Mouse (Mus musculus) embryonic facial prominence, embryonic 14.5 days (tissue): Measurements from ENCODE around the gene Trarg1. TPM values are rescaled to one million over a fixed set of nuclear protein-coding genes. Genes with fewer than 3 reads are reported as not detected.

Experiments
- ATAC-seq: fragments of 200-750 bp; cut with Nextera tagmentation; 2 replicates; pipeline ENCODE4 v1.8.0; 2017; ENCODE audit warnings: low read depth, moderate number of reproducible peaks, moderate TSS enrichment
- DNase-seq: peaks from one replicate; pipeline ENCODE4 v3.0.0-alpha.2; 2015; ENCODE audit warnings: low spot score
- H3K27ac ChIP-seq: fragments of 300-500 bp; sonication (generic); replicated peaks from 2 replicates; pipeline ENCODE4 v1.5.1; 2014; ENCODE audit warnings: low read depth, mild to moderate bottlenecking, low read length, moderate library complexity
- H3K27me3 ChIP-seq: fragments of 300-500 bp; sonication (generic); replicated peaks from 2 replicates; pipeline ENCODE4 v1.6.1; 2014; ENCODE audit warnings: low read length; ENCODE audit not compliant: control insufficient read depth, insufficient read depth
- H3K36me3 ChIP-seq: fragments of 300-500 bp; sonication (generic); 2 replicates; pipeline ENCODE4 v1.6.1; 2014; ENCODE audit warnings: low read length, mixed read lengths; ENCODE audit not compliant: control insufficient read depth, insufficient read depth
- H3K4me1 ChIP-seq: fragments of 300-500 bp; sonication (generic); 2 replicates; pipeline ENCODE4 v1.6.1; 2014; ENCODE audit warnings: antibody characterized with exemption, low read length; ENCODE audit not compliant: control insufficient read depth, insufficient read depth
- H3K4me2 ChIP-seq: fragments of 300-500 bp; sonication (generic); 2 replicates; pipeline ENCODE4 v1.6.1; 2014; ENCODE audit warnings: low read depth, mild to moderate bottlenecking, low read length, moderate library complexity, mixed read lengths
- H3K4me3 ChIP-seq: fragments of 300-500 bp; sonication (generic); 2 replicates; pipeline ENCODE4 v1.5.1; 2014; ENCODE audit warnings: low read depth, mild to moderate bottlenecking, low read length
- H3K9ac ChIP-seq: fragments of 300-500 bp; sonication (generic); 2 replicates; pipeline ENCODE4 v1.6.1; 2014; ENCODE audit warnings: low read depth, mild to moderate bottlenecking, low read length, moderate library complexity, mixed read lengths
- H3K9me3 ChIP-seq: fragments of 300-500 bp; sonication (generic); 2 replicates; pipeline ENCODE4 v1.6.1; 2016; ENCODE audit warnings: low read length; ENCODE audit not compliant: control insufficient read depth
- WGBS: fragments of 180-500 bp; shearing (Covaris S2); extraction: QIAGEN DNeasy Blood & Tissue Kit; methylation state at CpG from one replicate; pipeline ENCODE4 v1.1.7; 2014; 5-methylcytosine and 5-hydroxymethylcytosine counted together
- polyA plus RNA-seq: library from polyadenylated mRNA; unstranded; fragments of >200 nt; fragmentation: Nextera tagmentation; extraction: Ambion mirVana; gene quantifications from 2 replicates; pipeline ENCODE4 v1.2.1, GENCODE M21; 2014

The Trarg1 gene
- polyA plus RNA-seq, 1 experiment from 2014 or later: 3.9 TPM

DNA sequence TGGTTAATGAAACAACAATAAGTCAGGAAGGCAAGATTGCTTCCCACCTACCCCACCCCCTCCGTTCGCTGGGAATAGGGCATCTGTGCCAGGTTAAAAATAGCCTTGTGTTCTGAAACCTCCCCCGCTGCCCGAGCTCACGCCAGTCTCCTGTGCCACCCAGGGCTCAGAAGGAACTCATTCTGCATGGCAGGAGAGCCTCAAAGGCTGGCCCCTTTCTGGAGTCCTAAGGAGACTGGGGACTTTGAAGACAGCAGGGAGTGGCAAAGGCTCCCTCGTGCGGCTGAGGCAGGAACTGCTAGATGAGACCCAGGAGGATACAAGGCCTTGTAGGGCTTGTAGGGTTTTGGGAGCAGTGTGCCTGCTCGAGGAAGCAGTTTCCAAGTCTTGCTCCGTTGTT lies 32.1 kb upstream of the Trarg1 start:
- H3K9me3 ChIP-seq: no peaks in the 10 kb centered on the region
- DNase-seq (peak; percentile 68), ATAC-seq (peak; percentile 56)
- peaks cover 18% of the 10 kb centered on the region for H3K4me1 ChIP-seq
- no peaks in the 10 kb centered on the region for H3K27me3 ChIP-seq
- peak overlapping the region; percentile 1; the same call in 1 of the 2 replicates for H3K4me3 ChIP-seq
- no peak overlapping the region for H3K9ac ChIP-seq
- H3K4me2 ChIP-seq: peak overlapping the region; percentile 34
- H3K27ac ChIP-seq: no peak overlapping the region
- no peaks in the 10 kb centered on the region for H3K36me3 ChIP-seq
- WGBS: 13% methylated on average over 9 of the region's 9 CpGs

DNA sequence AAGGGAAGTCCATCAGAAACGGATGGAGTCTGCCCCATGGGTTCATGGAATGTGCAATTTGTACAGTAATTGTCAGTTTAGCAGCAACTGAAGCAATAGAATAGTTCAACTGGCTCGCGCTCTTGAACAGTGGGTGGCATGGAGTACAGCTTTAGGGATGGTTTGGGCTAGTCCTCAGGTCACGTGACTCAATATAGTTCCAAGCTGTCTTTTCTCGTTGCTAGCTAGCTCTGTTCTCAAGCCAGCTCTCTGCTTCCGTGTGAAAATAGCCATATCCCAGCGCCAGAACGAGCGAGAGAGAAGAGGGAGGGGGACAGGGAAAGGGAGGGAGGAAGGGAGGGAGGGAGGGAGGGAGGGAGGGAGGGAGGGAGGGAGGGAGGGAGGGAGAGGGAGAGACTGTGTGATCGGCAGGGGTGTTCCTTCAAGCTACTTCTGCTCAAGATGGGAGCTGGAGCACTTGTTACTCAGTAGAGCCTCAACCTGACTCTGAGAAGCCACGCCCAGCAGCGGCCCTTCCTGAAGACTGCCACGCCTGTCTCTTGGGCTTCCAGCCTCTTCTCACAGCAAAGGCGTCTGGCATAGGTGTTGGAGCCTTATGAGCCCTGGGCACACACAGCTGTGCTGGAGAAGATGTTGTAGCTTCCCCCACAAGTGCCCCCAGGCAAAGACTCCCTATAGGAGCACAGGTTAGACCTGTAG lies 28.6 kb upstream of the Trarg1 start:
- DNase-seq: no peak
- no peak overlapping the region for H3K4me2 ChIP-seq
- no peak for ATAC-seq
- H3K4me1 ChIP-seq: peaks cover 8% of the 10 kb centered on the region; the same call in 1 of the 2 replicates
- H3K9me3 ChIP-seq: no peaks in the 10 kb centered on the region
- 55% methylated on average over 10 of the region's 14 CpGs for WGBS
- no peak overlapping the region for H3K9ac ChIP-seq
- no peak overlapping the region for H3K4me3 ChIP-seq
- H3K27ac ChIP-seq: no peak overlapping the region
- H3K36me3 ChIP-seq: no peaks in the 10 kb centered on the region
- H3K27me3 ChIP-seq: no peaks in the 10 kb centered on the region

DNA sequence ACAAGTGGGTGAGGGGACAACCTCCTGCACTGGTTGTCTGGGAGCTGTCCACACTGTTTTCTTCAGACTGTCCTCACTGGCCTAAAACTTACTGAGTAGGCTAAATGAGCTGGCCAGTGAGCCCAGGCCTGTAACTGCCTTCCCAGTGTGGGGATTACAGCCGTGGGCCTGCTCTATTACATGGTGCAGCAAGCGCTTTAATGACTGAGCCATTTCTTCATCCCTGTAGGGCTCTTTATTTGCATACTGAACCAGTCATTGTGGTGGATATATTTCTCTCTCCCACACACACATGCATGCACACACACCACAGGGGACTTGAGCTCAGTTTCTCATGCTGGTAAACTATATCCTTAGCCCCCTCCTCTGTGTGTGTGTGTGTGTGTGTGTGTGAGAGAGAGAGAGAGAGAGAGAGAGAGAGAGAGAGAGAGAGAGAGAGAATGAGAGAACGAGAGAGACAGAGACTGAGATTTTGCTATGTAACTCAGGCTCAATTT lies 26.7 kb upstream of the Trarg1 start:
- Histone ChIP-seq H3K9me3 (no peaks in the 10 kb centered on the region), H3K4me3 (no peak overlapping the region), H3K4me2 (no peak overlapping the region), H3K27me3 (peaks cover 2% of the 10 kb centered on the region; the same call in 1 of the 2 replicates), H3K27ac (no peak overlapping the region), H3K9ac (no peak overlapping the region), H3K4me1 (no peaks in the 10 kb centered on the region), H3K36me3 (no peaks in the 10 kb centered on the region)
- no peak for ATAC-seq
- no peak for DNase-seq
- 67% methylated on average over 3 of the region's 3 CpGs for WGBS

DNA sequence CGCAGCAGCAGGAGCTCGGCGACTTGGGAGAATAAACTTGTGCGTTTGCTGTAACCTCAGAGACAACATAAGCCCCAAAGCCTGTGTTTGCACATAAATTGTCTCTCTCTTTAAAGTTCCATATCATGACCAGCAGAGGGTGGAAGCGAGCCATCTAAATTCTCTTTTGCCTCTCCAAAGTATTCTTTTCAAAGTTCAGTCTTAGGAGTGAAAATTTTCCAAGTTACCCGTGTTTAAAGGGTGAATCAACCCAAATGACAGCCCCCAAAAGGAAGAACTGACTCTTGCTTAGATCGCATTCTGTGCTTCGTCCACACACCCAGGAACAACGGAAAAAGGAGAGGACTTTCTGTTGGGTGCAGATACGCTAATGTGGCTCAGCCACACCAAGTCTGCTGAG lies 24.5 kb upstream of the Trarg1 start:
- 6% methylated on average over 10 of the region's 10 CpGs for WGBS
- Histone ChIP-seq H3K27me3 (peaks cover 2% of the 10 kb centered on the region; the same call in 1 of the 2 replicates), H3K27ac (no peak overlapping the region), H3K4me2 (peak overlapping the region; percentile 51), H3K4me1 (peaks cover 3% of the 10 kb centered on the region; the same call in 1 of the 2 replicates), H3K9ac (no peak overlapping the region; the same call in 1 of the 2 replicates), H3K9me3 (no peaks in the 10 kb centered on the region), H3K4me3 (peak overlapping the region; percentile 23), H3K36me3 (no peaks in the 10 kb centered on the region)
- ATAC-seq (no peak), DNase-seq (peak; percentile 78)

DNA sequence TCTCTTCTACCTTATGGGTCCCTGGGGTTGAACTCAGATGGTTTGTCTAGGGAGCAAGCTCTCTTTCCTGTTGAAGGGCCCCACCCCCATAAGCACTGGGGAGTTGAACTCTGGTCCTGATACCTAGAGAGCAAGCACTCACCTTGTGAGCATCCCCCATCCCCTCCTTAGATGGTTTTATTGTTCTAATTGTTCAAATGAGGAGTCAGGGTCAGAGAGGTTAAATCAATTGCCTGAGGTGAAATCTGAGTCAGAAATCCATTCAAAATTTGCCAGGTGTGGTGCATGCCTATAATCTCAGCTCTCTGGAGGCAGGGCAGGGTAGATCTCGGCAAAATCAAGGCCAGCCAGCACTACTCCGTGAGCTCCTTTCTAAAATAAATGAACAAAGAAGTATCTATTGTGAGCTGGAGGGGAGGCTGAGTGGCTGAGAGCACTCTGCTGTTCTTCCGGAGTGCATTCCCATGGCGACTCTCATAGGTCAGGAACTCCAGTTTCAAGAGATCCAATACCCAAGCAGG lies 22.1 kb upstream of the Trarg1 start:
- Histone ChIP-seq H3K9ac (no peak overlapping the region), H3K4me1 (peaks cover 3% of the 10 kb centered on the region; the same call in 1 of the 2 replicates), H3K4me2 (no peak overlapping the region), H3K4me3 (no peak overlapping the region), H3K27ac (no peak overlapping the region), H3K27me3 (peaks cover 2% of the 10 kb centered on the region; the same call in 1 of the 2 replicates), H3K9me3 (no peaks in the 10 kb centered on the region), H3K36me3 (no peaks in the 10 kb centered on the region)
- 23% methylated on average over 4 of the region's 4 CpGs for WGBS
- DNase-seq (no peak), ATAC-seq (no peak)

DNA sequence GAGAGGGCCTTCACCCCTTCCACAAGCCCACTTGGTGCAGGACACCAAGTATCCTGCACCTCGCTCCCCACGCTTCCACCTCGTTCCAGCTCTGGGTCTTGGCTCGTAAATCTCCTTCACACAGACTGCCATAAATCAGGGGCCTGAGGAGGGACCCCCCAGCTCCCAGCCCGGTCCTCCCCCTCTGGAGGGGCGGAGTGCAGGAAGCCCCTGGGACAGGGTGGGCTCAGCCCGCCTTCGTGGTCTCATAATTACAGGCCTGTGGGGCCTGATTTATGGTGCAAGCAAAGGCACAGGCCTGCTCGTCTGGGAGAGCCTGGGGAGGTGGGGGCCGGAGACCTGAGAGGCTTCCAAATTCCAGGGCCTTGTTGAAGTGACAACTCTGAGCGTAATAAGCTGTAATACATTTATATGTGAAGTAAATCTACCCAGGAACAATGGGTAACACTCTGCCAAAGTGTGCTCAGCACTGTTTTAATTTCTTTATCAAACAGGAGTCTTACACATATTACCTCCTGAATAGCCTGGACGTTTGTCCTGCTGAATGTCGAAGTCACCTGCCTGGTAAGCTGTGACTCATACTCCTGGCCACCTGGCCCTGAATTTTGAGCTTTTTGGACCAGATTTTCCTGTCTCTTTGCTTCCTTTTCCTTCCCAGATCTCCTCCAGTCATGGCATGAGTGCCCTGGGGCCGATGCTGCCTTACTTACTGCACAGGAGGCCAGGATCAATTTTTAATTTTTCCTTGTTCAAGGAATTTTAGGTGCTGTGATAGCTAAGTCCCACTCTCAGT lies 20.3 kb upstream of the Trarg1 start:
- no peak; the same call in 1 of the 2 replicates for ATAC-seq
- 61% methylated on average over 14 of the region's 14 CpGs for WGBS
- peak; percentile 17 for DNase-seq
- Histone ChIP-seq H3K9ac (no peak overlapping the region), H3K4me2 (no peak overlapping the region), H3K4me1 (peaks cover 3% of the 10 kb centered on the region; the same call in 1 of the 2 replicates), H3K27me3 (peaks cover 6% of the 10 kb centered on the region; the same call in 1 of the 2 replicates), H3K36me3 (no peaks in the 10 kb centered on the region), H3K9me3 (no peaks in the 10 kb centered on the region), H3K4me3 (no peak overlapping the region), H3K27ac (no peak overlapping the region)

DNA sequence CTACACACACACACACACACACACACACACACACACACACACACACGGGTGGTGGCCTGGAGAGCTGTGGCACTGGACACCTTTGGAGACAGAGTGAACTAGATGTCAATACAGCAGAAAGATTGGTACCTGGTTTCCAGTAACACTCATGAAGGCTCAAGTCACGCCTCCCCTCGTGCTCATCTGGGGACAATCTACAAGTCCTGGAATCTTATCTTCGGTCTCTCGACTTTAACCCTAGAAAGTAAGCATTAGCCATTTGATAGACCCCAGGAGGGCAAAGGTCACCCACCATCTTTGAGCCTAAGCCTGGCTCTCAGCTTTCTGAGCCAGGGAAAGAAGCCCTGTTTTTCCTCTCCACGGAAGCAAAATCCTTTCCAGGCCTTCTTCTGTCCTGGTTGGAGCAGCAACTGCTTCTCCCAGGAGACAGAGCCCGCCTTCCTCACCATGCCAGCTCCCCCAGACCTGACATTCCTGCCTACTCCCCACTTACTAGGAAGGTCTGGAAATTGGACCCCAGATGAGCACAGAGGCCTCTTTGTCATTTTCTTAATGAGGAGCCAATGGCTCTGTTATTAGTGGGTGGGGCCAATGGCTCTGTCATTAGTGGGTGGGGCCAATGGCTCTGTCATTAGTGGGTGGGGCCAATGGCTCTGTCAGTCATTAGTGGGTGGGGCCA lies 17.7 kb upstream of the Trarg1 start:
- Histone ChIP-seq H3K36me3 (no peaks in the 10 kb centered on the region), H3K4me2 (no peak overlapping the region), H3K27me3 (peaks cover 30% of the 10 kb centered on the region), H3K9me3 (no peaks in the 10 kb centered on the region), H3K27ac (no peak overlapping the region), H3K9ac (no peak overlapping the region), H3K4me1 (peaks cover 3% of the 10 kb centered on the region; the same call in 1 of the 2 replicates), H3K4me3 (no peak overlapping the region)
- DNase-seq (no peak), ATAC-seq (no peak)
- WGBS: 57% methylated on average over 7 of the region's 7 CpGs

DNA sequence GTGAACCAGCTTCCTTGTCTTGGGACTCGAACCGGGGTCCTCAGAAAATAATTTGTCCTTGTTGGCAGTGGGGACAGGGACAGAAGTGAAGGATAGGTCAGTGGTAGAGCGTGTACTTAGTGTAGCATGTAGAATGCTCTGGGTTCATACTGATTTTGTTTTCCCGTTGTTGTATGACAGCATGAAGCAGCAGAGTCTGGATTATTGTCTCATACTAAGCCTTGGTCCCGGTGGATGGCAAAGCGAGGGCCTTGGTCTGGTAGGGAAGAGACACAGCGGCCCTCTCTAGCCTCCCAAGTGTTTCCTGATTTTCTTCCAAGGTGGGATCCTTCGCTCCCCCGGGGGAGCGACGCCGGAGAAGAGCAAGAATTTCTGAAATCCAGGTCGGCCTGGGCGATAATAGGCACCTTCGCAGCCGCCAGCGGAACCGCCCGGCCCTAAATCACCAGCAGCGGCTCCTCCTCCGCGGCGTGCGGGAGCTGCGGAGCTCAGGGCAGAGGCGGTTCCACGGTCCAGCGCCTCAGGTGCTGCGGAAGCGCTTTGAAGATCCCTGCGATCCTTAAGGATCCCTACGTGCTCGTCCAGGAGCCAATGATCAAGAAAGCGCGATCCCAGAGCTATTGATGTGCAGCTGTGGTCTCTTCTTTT lies 13.5 kb upstream of the Trarg1 start:
- H3K36me3 ChIP-seq: no peaks in the 10 kb centered on the region
- H3K27me3 ChIP-seq: peaks cover 49% of the 10 kb centered on the region
- no peaks in the 10 kb centered on the region for H3K4me1 ChIP-seq
- H3K9me3 ChIP-seq: no peaks in the 10 kb centered on the region
- H3K4me2 ChIP-seq: peak overlapping the region; percentile 59
- WGBS: 10% methylated on average over 29 of the region's 35 CpGs
- peak overlapping the region; percentile 54 for H3K9ac ChIP-seq
- ATAC-seq (no peak), DNase-seq (no peak)
- peak overlapping the region; percentile 33 for H3K4me3 ChIP-seq
- no peak overlapping the region for H3K27ac ChIP-seq
